Mouse (Mus musculus): Measurements from ENCODE around the gene Cdc7.

GRCm38 (mm10) chr5:107016538-107016937 is 52.4 kb downstream of the Cdc7 start:
- TF ChIP-seq CTCF (IDR thresholded peaks at IDR 0.05) = no peak
- TF ChIP-seq EP300 (IDR thresholded peaks at IDR 0.05) = no peak
